Mouse (Mus musculus): ENCODE results near the gene Vmn1r226.

DNA sequence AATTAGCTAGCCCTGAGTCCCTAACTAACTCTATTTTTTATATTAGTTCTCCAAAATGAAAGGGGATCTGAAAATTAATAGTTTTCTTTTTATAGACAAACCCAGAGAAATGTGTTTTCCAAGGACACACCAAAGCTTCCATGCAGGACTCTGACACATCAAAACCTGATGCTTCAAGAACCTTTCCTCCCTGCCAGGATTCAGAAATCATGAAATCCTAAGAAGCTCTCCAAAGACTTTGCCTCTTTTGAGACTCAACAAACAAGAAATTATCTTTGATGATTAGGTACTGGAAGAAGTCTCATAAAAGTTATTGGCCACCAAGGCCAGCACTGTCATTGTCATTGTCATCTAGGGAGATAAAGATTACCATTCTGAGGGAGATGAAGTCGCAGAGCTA, 46.9 kb downstream of the Vmn1r226 start, which contains the start of gene Vmn1r227:
- TF ChIP-seq CTCF (IDR thresholded peaks at IDR 0.05; ENCODE audit: low read depth, low read length) (no peak), POLR2A (IDR thresholded peaks at IDR 0.05; ENCODE audit: borderline replicate concordance, low read depth, low read length) (no peak)

All from bone marrow macrophage, adult 2 months (primary cell).